Mouse (Mus musculus): ENCODE results near the gene Psmb8.

Gene Psmb8

GRCm38 (mm10) chr17:34244656-34245055 lies 47.1 kb downstream of the Psmb8 start:
- DNase-seq (ENCODE audit: inconsistent age in 2 of 2, low spot score in 1 of 2), result no peak

DNA sequence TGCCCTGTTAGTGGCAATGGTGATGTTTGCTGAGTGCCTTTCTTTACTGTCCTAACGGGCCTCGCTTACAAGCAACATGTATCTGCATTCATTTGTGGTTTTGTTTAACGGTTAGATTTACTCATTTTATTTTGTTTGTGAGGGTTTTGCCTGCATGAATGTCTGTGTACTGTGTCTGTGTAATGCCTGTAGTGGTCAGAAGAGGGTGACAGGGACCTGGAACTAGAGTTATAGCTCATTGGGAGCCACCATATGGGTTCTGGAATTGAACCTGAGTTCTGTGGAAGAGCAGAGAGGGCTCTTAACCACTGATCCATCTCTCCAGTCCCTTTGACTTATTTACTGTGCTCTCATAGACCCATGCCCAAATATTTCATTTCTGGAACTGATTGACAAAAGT lies 49.5 kb downstream of the Psmb8 start:
- DNase-seq (ENCODE audit: inconsistent age in 2 of 2, low spot score in 1 of 2), result no peak

DNA sequence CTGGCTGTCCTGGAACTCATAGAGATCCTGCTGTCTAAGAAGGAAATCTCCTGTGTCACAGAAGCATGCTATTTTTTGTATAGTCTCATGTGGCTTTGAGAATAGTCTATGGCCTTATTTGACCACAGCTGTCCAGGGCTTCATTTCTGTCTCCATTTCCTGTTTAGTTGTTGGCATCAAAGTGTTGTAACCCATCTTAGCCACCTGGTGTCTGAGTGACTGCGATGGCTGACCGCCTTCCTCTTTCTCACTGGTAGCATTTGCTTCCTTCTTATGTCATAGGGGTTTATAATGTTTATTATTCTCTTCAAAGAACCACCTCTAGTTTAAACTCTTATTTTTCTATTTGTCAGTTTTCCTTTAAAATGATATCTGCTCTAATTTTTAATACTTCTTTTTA lies 51.2 kb downstream of the Psmb8 start:
- DNase-seq (ENCODE audit: inconsistent age in 2 of 2, low spot score in 1 of 2), result no peak

DNA sequence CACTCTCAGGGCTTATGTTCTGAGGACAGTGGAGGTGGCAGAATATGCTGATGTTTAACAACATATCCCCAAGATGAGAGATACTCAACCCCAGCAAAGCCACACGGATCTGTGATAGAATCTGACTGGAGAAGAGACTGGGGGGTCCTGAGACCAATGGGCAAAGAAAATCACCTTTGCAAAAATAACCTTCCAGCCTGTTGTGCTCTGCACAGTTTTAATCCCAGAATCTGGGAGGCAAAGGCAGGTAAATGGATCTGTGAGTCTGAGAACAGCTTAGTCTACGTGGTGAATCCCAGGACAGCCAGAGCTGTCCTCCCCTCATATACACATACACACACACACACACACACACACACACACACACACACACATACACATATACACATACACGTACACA lies 51.8 kb downstream of the Psmb8 start:
- DNase-seq (ENCODE audit: inconsistent age in 2 of 2, low spot score in 1 of 2), result no peak

GRCm38 (mm10) chr17:34249878-34250277 lies 52.4 kb downstream of the Psmb8 start:
- DNase-seq (ENCODE audit: inconsistent age in 2 of 2, low spot score in 1 of 2), result peak; percentile 35 to 80
